ENCODE assay signal across 23 mouse cellular contexts in genomic region chr4:45586310-45586709, GRCm38 (mm10). TPM values are rescaled to one million over a fixed set of nuclear protein-coding genes. Genes with fewer than 3 reads are reported as not detected.
DNase-seq lines count a peak whose midpoint lies in the region; ATAC-seq and TF ChIP-seq lines count a peak whose summit lies in the region.
"Had no signal": no experiment of that assay in that cellular context is flagged by ENCODE, and none has a peak within 500 bp of the region (broad histone marks: within the 10 kb centered on the region; RNA-seq: fewer than 3 reads in every experiment).

No protein-coding gene starts in this region.

- H3K36me3 ChIP-seq in kidney, embryonic 15.5 days: no peaks in the 10 kb centered on the region
- H3K36me3 ChIP-seq in thymus, adult 2 months (ENCODE audit: control insufficient read depth, insufficient read depth, low read length): no peaks in the 10 kb centered on the region
- no peaks in the 10 kb centered on the region for H3K36me3 ChIP-seq in stomach, embryonic 16.5 days (ENCODE audit: control insufficient read depth, insufficient read depth, low read length)
- H3K36me3 ChIP-seq in neural tube, embryonic 15.5 days: no peaks in the 10 kb centered on the region
- H3K36me3 ChIP-seq: embryonic facial prominence, embryonic 13.5 days; forebrain, embryonic 12.5 days; hindbrain, embryonic 12.5 days; limb, embryonic 12.5 days; liver, embryonic 13.5 days; lung, embryonic 15.5 days; neural tube, embryonic 13.5 days had no signal

- H3K9me3 ChIP-seq in kidney, embryonic 15.5 days (replicated peaks): no peaks in the 10 kb centered on the region
- no peaks in the 10 kb centered on the region for H3K9me3 ChIP-seq in stomach, embryonic 16.5 days (replicated peaks; ENCODE audit: control insufficient read depth, low read length)
- H3K9me3 ChIP-seq in neural tube, embryonic 15.5 days (replicated peaks): no peaks in the 10 kb centered on the region
- H3K9me3 ChIP-seq: embryonic facial prominence, embryonic 13.5 days; forebrain, embryonic 12.5 days; hindbrain, embryonic 12.5 days; limb, embryonic 12.5 days; liver, embryonic 13.5 days; lung, embryonic 15.5 days had no signal

- no peak overlapping the region for H3K9ac ChIP-seq in kidney, embryonic 15.5 days
- H3K9ac ChIP-seq in stomach, embryonic 16.5 days (ENCODE audit: low read length): no peak overlapping the region
- H3K9ac ChIP-seq in neural tube, embryonic 15.5 days (replicated peaks): no peak overlapping the region
- H3K9ac ChIP-seq: embryonic facial prominence, embryonic 13.5 days; forebrain, embryonic 12.5 days; hindbrain, embryonic 12.5 days; limb, embryonic 12.5 days; liver, embryonic 13.5 days; lung, embryonic 15.5 days; neural tube, embryonic 13.5 days had no signal

- no peak for ATAC-seq in kidney, embryonic 15.5 days (replicated peaks; ENCODE audit: low FRiP score)
- no peak; the same call in 1 of the 2 replicates for ATAC-seq in stomach, embryonic 16.5 days (ENCODE audit: insufficient read depth, low FRiP score)
- ATAC-seq in neural tube, embryonic 15.5 days (ENCODE audit: low FRiP score): no peak

- 51% methylated on average over 2 of the region's 2 CpGs for WGBS in kidney, embryonic 15.5 days
- 7% methylated on average over 2 of the region's 2 CpGs for WGBS in thymus, adult 2 months
- 29% methylated on average over 2 of the region's 2 CpGs for WGBS in stomach, embryonic 16.5 days
- WGBS in neural tube, embryonic 15.5 days: 54% methylated on average over 2 of the region's 2 CpGs

- peak overlapping the region; percentile 77 for H3K27ac ChIP-seq in kidney, embryonic 15.5 days
- H3K27ac ChIP-seq in thymus, adult 2 months (ENCODE audit: control insufficient read depth, insufficient read depth, low read length): no peak overlapping the region
- peak overlapping the region; percentile 75 for H3K27ac ChIP-seq in stomach, embryonic 16.5 days (ENCODE audit: low read length)
- H3K27ac ChIP-seq in neural tube, embryonic 15.5 days (replicated peaks): no peak overlapping the region
- H3K27ac ChIP-seq: embryonic facial prominence, embryonic 13.5 days; forebrain, embryonic 12.5 days; hindbrain, embryonic 12.5 days; limb, embryonic 12.5 days; liver, embryonic 13.5 days; lung, embryonic 15.5 days; neural tube, embryonic 13.5 days had no signal

- no peak for TF ChIP-seq POLR2A in thymus, adult 2 months (IDR thresholded peaks at IDR 0.05; ENCODE audit: control insufficient read depth, extremely low read depth, insufficient read depth, low read length, poor library complexity)

- TF ChIP-seq CTCF in thymus, adult 2 months (IDR thresholded peaks at IDR 0.05; ENCODE audit: borderline replicate concordance, control insufficient read depth, extremely low read depth, insufficient read depth, low read length, poor library complexity): no peak

- no peak overlapping the region for H3K4me2 ChIP-seq in kidney, embryonic 15.5 days
- H3K4me2 ChIP-seq in stomach, embryonic 16.5 days (ENCODE audit: low read depth, low read length): no peak overlapping the region
- no peak overlapping the region for H3K4me2 ChIP-seq in neural tube, embryonic 15.5 days
- H3K4me2 ChIP-seq: embryonic facial prominence, embryonic 13.5 days; forebrain, embryonic 12.5 days; heart, embryonic 11.5 days; hindbrain, embryonic 12.5 days; limb, embryonic 12.5 days; liver, embryonic 13.5 days; lung, embryonic 15.5 days; neural tube, embryonic 13.5 days had no signal

- no peak overlapping the region for H3K4me3 ChIP-seq in kidney, embryonic 15.5 days (replicated peaks)
- H3K4me3 ChIP-seq in thymus, adult 2 months (ENCODE audit: control insufficient read depth, insufficient read depth, low read length): no peak overlapping the region
- no peak overlapping the region for H3K4me3 ChIP-seq in stomach, embryonic 16.5 days (replicated peaks; ENCODE audit: low read length)
- no peak overlapping the region for H3K4me3 ChIP-seq in neural tube, embryonic 15.5 days (replicated peaks)
- H3K4me3 ChIP-seq: embryonic facial prominence, embryonic 13.5 days; forebrain, embryonic 12.5 days; hindbrain, embryonic 12.5 days; limb, embryonic 12.5 days; liver, embryonic 13.5 days; lung, embryonic 15.5 days; megakaryocyte, embryonic 14.5 days; neural tube, embryonic 13.5 days had no signal

- peaks cover 53% of the 10 kb centered on the region for H3K4me1 ChIP-seq in kidney, embryonic 15.5 days
- peaks cover 10% of the 10 kb centered on the region for H3K4me1 ChIP-seq in thymus, adult 2 months (replicated peaks; ENCODE audit: control insufficient read depth, insufficient read depth, low read length)
- H3K4me1 ChIP-seq in stomach, embryonic 16.5 days (ENCODE audit: control insufficient read depth, insufficient read depth, low read length): peaks cover 10% of the 10 kb centered on the region; the same call in 1 of the 2 replicates
- peaks cover 4% of the 10 kb centered on the region for H3K4me1 ChIP-seq in neural tube, embryonic 15.5 days
- H3K4me1 ChIP-seq: liver, embryonic 13.5 days; megakaryocyte, embryonic 14.5 days had no signal

- intact Hi-C loops in gastrocnemius, postnatal 36 days (cut with DNase I): no loop called here

- no peak for DNase-seq in kidney, adult 11 months
- peak; percentile 12 for DNase-seq in thymus, postnatal 14 days
- no peak for DNase-seq in thymus, adult 2 months
- peak; percentile 31 for DNase-seq in gonadal fat pad, adult 2 months (ENCODE audit: low read depth)
- no peak for DNase-seq in gastrocnemius, postnatal 36 days
- DNase-seq: adrenal gland, postnatal 10 days; B cell, adult 2 months; cerebellum, postnatal 10 days; gastrocnemius, postnatal 14 days; heart, postnatal 14 days; liver, embryonic 13.5 days; midbrain, embryonic 14.5 days had no signal

- peaks cover 32% of the 10 kb centered on the region for H3K27me3 ChIP-seq in kidney, embryonic 15.5 days
- H3K27me3 ChIP-seq in thymus, adult 2 months (ENCODE audit: control insufficient read depth, insufficient read depth, low read length): no peaks in the 10 kb centered on the region
- H3K27me3 ChIP-seq in stomach, embryonic 16.5 days (ENCODE audit: control insufficient read depth, insufficient read depth, low read length): no peaks in the 10 kb centered on the region
- peaks cover 13% of the 10 kb centered on the region for H3K27me3 ChIP-seq in neural tube, embryonic 15.5 days (replicated peaks)

RNA-seq across cellular contexts. Expression of gene Shb, which starts 54.0 kb away (rescaled TPM):
- polyA plus RNA-seq in kidney, embryonic 15.5 days (2015; fragmentation: Nextera tagmentation; extraction: Ambion mirVana): 3.8 and 4.9 TPM in 2 replicates
- polyA plus RNA-seq in thymus, adult 2 months (2012; rRNA removed): 12.0 and 14.5 TPM in 2 replicates
- 23.4 and 27.6 TPM in 2 replicates for polyA plus RNA-seq in gonadal fat pad, adult 2 months (2012; rRNA removed)
- polyA plus RNA-seq in stomach, embryonic 16.5 days (2015; fragmentation: Nextera tagmentation; extraction: Ambion mirVana): 2.1 and 2.7 TPM in 2 replicates
- polyA plus RNA-seq in neural tube, embryonic 15.5 days (2015; fragmentation: Nextera tagmentation; extraction: Ambion mirVana): 3.9 and 4.7 TPM in 2 replicates
- total RNA-seq in gastrocnemius, postnatal 36 days (2021): 1 to 10 TPM; 6.3 to 6.7 TPM

Comparison
In these comparisons a context has a peak if more than half of its experiments do, and no peak if none do; other contexts are left out.
1. DNase-seq: peak in thymus, postnatal 14 days (single experiment) and gonadal fat pad, adult 2 months (single experiment); none in kidney, adult 11 months (single experiment), thymus, adult 2 months (single experiment) and gastrocnemius, postnatal 36 days (0 of 2).
2. H3K27ac ChIP-seq: peak in kidney, embryonic 15.5 days (single experiment) and stomach, embryonic 16.5 days (single experiment); none in thymus, adult 2 months (single experiment) and neural tube, embryonic 15.5 days (single experiment).